Mouse (Mus musculus) spleen, adult 18-20 months (tissue): Measurements from ENCODE around the gene Unc79.

ENCODE experiments used
- DNase-seq, 2 experiments: peaks; one replicate each; pipeline ENCODE4 v3.0.0; 2022; ENCODE audit warnings: mixed read lengths in 2 of 2

The Unc79 gene

GRCm38 (mm10) chr12:103211078-103211477, 262.4 kb downstream of the Unc79 start:
- no peak for DNase-seq

- DNase-seq, result no peak
These were observed 264.9 kb downstream of the Unc79 start for GRCm38 (mm10) chr12:103213591-103213990.

GRCm38 (mm10) chr12:103214270-103214669, 265.6 kb downstream of the Unc79 start:
- DNase-seq, result no peak

GRCm38 (mm10) chr12:103214797-103215196, 266.1 kb downstream of the Unc79 start:
- DNase-seq, result no peak

- no peak for DNase-seq
These were observed 267.4 kb downstream of the Unc79 start for GRCm38 (mm10) chr12:103215877-103216610.

GRCm38 (mm10) chr12:103223671-103224070, 275.0 kb downstream of the Unc79 start:
- DNase-seq, result no peak

GRCm38 (mm10) chr12:103226121-103226520, 277.5 kb downstream of the Unc79 start:
- DNase-seq, result no peak

GRCm38 (mm10) chr12:103229058-103229457, 280.4 kb downstream of the Unc79 start:
- no peak for DNase-seq
